Mouse (Mus musculus): ENCODE results near the gene Pld5.

GRCm38 (mm10) chr1:176124441-176124840 lies 150.7 kb downstream of the Pld5 start:
- no peak for TF ChIP-seq CTCF (IDR thresholded peaks at IDR 0.05; ENCODE audit: low read depth, low read length)
- TF ChIP-seq POLR2A (IDR thresholded peaks at IDR 0.05; ENCODE audit: extremely low read depth, insufficient read depth, low read length): no peak

Data from liver, adult 2 months (tissue).